Mouse (Mus musculus) myocyte (in vitro differentiated cells): ENCODE measurements at regions not wholly inside any gene's neighbourhood (a gene's known extent, or its start where the extent isn't known, plus 50 kb on each side); places are given as distances from the start of the nearest gene placed in this dataset.

Experiments
- MAX ChIP-seq: IDR thresholded peaks from one replicate; pipeline ENCODE4 v1.6.1; 2011; ENCODE audit warnings: low read depth, mild to moderate bottlenecking, control low read depth
- MYOG ChIP-seq, 3 experiments: IDR thresholded peaks; one replicate each; pipeline ENCODE4 v1.6.1; 2011; ENCODE audit warnings: control low read depth in 2 of 3, low read depth in 2 of 3, mild to moderate bottlenecking in 2 of 3; ENCODE audit not compliant: insufficient read length in 2 of 3, control insufficient read depth in 1 of 3, insufficient read depth in 1 of 3
- POLR2A ChIP-seq: IDR thresholded peaks from one replicate; pipeline ENCODE4 v1.6.1; 2011; ENCODE audit warnings: low read depth, mild to moderate bottlenecking, control low read depth, moderate library complexity; ENCODE audit not compliant: insufficient read length
- POLR2AphosphoS2 ChIP-seq: IDR thresholded peaks from one replicate; pipeline ENCODE4 v1.6.1; 2011; ENCODE audit warnings: low read depth, control low read depth; ENCODE audit not compliant: insufficient read length
- TCF3 ChIP-seq: IDR thresholded peaks from one replicate; pipeline ENCODE4 v1.6.1; 2011; ENCODE audit warnings: low read depth, control low read depth; ENCODE audit not compliant: insufficient read length
- USF1 ChIP-seq: IDR thresholded peaks from one replicate; pipeline ENCODE4 v1.6.1; 2011; ENCODE audit warnings: low read depth, mild to moderate bottlenecking, control low read depth, moderate library complexity

DNA sequence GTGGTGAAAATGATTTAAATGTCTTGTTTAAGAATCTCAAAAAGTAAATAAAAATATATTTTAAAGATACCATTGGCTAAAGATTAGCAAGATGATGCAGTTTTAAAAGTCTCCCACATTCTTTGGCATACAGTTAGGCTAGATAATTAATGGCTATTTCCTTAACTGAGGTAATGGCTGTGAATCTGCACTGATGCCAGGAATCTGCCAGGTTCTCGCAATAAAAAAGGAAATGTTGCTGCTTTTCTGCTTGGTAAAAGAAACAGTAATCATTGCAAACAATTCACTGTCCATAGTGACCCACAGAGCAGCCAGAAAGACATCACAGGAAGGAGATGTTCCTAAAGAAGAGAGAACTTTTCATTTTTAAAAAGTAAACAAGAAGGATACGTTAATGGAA lies 557.7 kb upstream of the Akr1e1 start:
- TF ChIP-seq POLR2A (no peak), USF1 (no peak), MYOG (IDR thresholded peaks at IDR 0.05; ENCODE audit: control insufficient read depth in 1 of 3, insufficient read depth in 1 of 3, insufficient read length in 2 of 3, low read depth in 2 of 3) (no peak), POLR2AphosphoS2 (no peak), MAX (no peak), TCF3 (no peak)
